Mouse (Mus musculus) myocyte (in vitro differentiated cells): ENCODE measurements around the gene Pou2f1.

Source experiments
- CEBPB ChIP-seq: IDR thresholded peaks from 2 replicates; pipeline ENCODE4 v1.6.1; 2011; ENCODE audit warnings: mild to moderate bottlenecking, moderate library complexity; ENCODE audit not compliant: poor library complexity, insufficient read depth, severe bottlenecking
- E2F4 ChIP-seq: IDR thresholded peaks from one replicate; pipeline ENCODE4 v1.6.1; 2011; ENCODE audit warnings: mild to moderate bottlenecking, control low read depth, moderate library complexity; ENCODE audit not compliant: insufficient read depth
- MAX ChIP-seq: IDR thresholded peaks from one replicate; pipeline ENCODE4 v1.6.1; 2011; ENCODE audit warnings: low read depth, mild to moderate bottlenecking, control low read depth
- MYOD1 ChIP-seq, 3 experiments: IDR thresholded peaks; one replicate each; pipeline ENCODE4 v1.6.1; 2011; ENCODE audit warnings: control low read depth in 2 of 3, low read depth in 2 of 3, mild to moderate bottlenecking in 2 of 3, moderate library complexity in 1 of 3; ENCODE audit not compliant: insufficient read length in 2 of 3, control insufficient read depth in 1 of 3
- MYOG ChIP-seq, 3 experiments: IDR thresholded peaks; one replicate each; pipeline ENCODE4 v1.6.1; 2011; ENCODE audit warnings: control low read depth in 2 of 3, low read depth in 2 of 3, mild to moderate bottlenecking in 2 of 3; ENCODE audit not compliant: insufficient read length in 2 of 3, control insufficient read depth in 1 of 3, insufficient read depth in 1 of 3
- POLR2A ChIP-seq: IDR thresholded peaks from one replicate; pipeline ENCODE4 v1.6.1; 2011; ENCODE audit warnings: low read depth, mild to moderate bottlenecking, control low read depth, moderate library complexity; ENCODE audit not compliant: insufficient read length
- POLR2AphosphoS2 ChIP-seq: IDR thresholded peaks from one replicate; pipeline ENCODE4 v1.6.1; 2011; ENCODE audit warnings: low read depth, control low read depth; ENCODE audit not compliant: insufficient read length
- REST ChIP-seq: IDR thresholded peaks from one replicate; pipeline ENCODE4 v1.6.1; 2011; ENCODE audit warnings: mild to moderate bottlenecking, control low read depth, moderate library complexity; ENCODE audit not compliant: insufficient read depth, insufficient read length
- TCF12 ChIP-seq: IDR thresholded peaks from one replicate; pipeline ENCODE4 v1.6.1; 2011; ENCODE audit warnings: mild to moderate bottlenecking, control low read depth; ENCODE audit not compliant: poor library complexity, insufficient read depth, severe bottlenecking
- TCF3 ChIP-seq: IDR thresholded peaks from one replicate; pipeline ENCODE4 v1.6.1; 2011; ENCODE audit warnings: low read depth, control low read depth; ENCODE audit not compliant: insufficient read length
- USF1 ChIP-seq: IDR thresholded peaks from one replicate; pipeline ENCODE4 v1.6.1; 2011; ENCODE audit warnings: low read depth, mild to moderate bottlenecking, control low read depth, moderate library complexity

DNA sequence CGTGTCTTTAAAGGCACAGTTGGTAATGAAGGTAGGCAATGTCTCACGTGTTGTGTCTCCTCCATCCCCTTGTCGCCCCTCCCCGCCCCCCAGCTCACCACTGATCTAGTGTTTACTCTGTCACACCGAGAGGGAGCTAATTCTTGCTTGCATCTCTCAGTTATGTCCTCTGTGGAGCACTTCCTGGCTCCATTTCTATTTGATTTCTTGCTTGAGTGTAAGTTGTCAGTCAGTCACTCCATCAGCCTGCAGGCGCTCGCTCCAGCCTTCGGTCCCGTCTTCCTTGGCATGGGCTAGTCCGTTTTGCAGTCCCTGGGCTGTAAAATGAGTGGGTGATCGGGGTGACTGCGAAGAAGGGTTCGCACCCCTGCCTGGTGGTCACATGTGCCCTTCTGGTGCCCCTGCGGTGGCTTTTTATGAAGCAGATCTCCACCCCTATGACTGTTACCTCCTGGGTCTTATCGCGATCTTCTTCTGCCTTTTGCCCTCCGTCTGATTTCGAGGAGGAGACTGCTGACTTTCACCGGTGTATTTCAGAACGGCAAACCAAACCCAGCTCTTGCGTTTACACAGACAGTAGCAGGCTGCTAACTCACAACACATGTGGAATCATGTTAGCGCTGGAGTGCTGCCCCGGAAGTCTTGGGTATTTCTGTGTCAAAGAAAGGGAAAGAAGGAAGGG is 45.9 kb upstream of the Pou2f1 start:
- TF ChIP-seq POLR2A = peak; percentile 47
- TF ChIP-seq MYOD1 (IDR thresholded peaks at IDR 0.05; ENCODE audit: control insufficient read depth in 1 of 3, insufficient read length in 2 of 3, low read depth in 2 of 3) = no peak
- no peak for TF ChIP-seq MAX
- TF ChIP-seq POLR2AphosphoS2 = no peak
- peak; percentile 61 for TF ChIP-seq USF1
- TF ChIP-seq REST = no peak
- no peak for TF ChIP-seq CEBPB
- no peak for TF ChIP-seq TCF3
- TF ChIP-seq E2F4 = no peak
- no peak for TF ChIP-seq TCF12
- TF ChIP-seq MYOG (IDR thresholded peaks at IDR 0.05; ENCODE audit: control insufficient read depth in 1 of 3, insufficient read depth in 1 of 3, insufficient read length in 2 of 3, low read depth in 2 of 3) = no peak
